Mouse (Mus musculus): ENCODE measurements around the gene Gpr176.

DNA sequence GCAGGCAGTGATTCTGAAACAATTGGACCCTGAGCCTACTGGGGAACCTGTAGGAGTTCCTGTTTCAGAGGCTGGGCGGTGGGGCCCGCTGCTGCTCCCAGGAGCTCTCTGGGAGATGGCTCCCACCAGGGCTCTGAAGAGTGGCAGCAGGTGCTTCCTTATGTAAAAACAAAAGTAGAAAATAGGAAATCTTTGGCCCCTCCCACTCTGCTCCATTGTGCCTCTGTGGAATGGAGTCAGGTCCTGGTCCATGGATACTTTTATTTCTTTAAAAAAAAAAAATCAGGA, 109.4 kb downstream of the Gpr176 start:
- TF ChIP-seq CTCF (IDR thresholded peaks at IDR 0.05 in 2 of 3, conservative IDR thresholded peaks at IDR 0.05 in 1 of 3; ENCODE audit: control insufficient read depth in 1 of 3, insufficient read depth in 1 of 3, low read depth in 2 of 3, low read length in 3 of 3, poor library complexity in 1 of 3, severe bottlenecking in 1 of 3): no peak
- no peak for TF ChIP-seq JUND (IDR thresholded peaks at IDR 0.05; ENCODE audit: low read depth, low read length)
- TF ChIP-seq MAX (IDR thresholded peaks at IDR 0.05; ENCODE audit: low read length): no peak
- TF ChIP-seq KAT2A (conservative IDR thresholded peaks at IDR 0.05; ENCODE audit: low read depth, low read length): no peak
- TF ChIP-seq HCFC1 (IDR thresholded peaks at IDR 0.05; ENCODE audit: low read depth, low read length): no peak
- TF ChIP-seq ZC3H11A (IDR thresholded peaks at IDR 0.05; ENCODE audit: low read depth, low read length): no peak
- TF ChIP-seq ELF1 (IDR thresholded peaks at IDR 0.05; ENCODE audit: low read depth, low read length): no peak
- TF ChIP-seq CHD1 (IDR thresholded peaks at IDR 0.05; ENCODE audit: low read depth, low read length): no peak
- TF ChIP-seq SMC3 (IDR thresholded peaks at IDR 0.05; ENCODE audit: low read depth, low read length): no peak
- TF ChIP-seq BHLHE40 (IDR thresholded peaks at IDR 0.05; ENCODE audit: borderline replicate concordance, low read depth, low read length): no peak
- no peak for TF ChIP-seq POLR2A (IDR thresholded peaks at IDR 0.05; ENCODE audit: control insufficient read depth in 1 of 2, insufficient read depth in 1 of 2, low read depth in 1 of 2, low read length in 2 of 2, poor library complexity in 1 of 2)
- no peak for TF ChIP-seq RCOR1 (IDR thresholded peaks at IDR 0.05; ENCODE audit: low read depth, low read length)
- TF ChIP-seq ZMIZ1 (IDR thresholded peaks at IDR 0.05; ENCODE audit: low read depth, low read length): no peak
- TF ChIP-seq POLR2AphosphoS2 (IDR thresholded peaks at IDR 0.05; ENCODE audit: low read length): no peak
